Mouse (Mus musculus): ENCODE data around the gene Lgals3bp.

DNA sequence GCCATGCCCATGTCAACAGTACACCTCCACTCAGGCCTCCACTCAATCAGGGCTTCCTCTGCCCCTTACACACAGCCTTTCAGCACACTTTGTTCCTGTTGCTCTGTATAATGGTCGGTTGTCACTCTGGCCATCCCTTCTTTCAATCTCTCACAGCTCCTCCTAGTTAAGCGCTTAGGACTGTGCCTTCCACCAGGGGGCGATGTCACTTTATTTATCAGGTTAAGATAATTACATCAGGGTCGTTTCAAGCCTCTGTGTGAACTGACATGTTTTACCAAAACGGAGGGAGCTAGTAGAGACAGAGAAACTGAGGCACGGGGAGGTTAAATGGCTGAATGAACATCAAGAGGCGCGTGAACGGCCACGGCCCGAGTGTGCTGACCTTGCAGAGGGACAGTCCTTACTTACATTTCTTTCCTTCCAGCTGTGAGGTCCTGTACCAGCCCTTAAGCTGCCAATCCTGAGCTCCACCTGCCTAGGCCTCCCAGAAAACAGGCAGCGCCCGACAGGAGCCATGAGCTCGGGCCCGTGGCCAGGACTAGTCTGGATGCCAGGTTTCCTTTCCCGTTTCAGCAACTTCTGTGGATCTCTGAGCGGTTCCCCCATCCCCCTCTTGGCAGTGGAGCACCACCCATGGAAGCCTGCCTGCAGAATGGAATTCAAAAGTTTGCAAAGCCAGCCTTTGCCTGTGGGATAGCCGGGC is 21.5 kb upstream of the Lgals3bp start:
- TF ChIP-seq CTCF (IDR thresholded peaks at IDR 0.05; ENCODE audit: control insufficient read depth, insufficient read depth, insufficient replicate concordance, low read depth, low read length), result no peak; the same call in 1 of the 2 replicates
- no peak for TF ChIP-seq POLR2A (IDR thresholded peaks at IDR 0.05; ENCODE audit: control insufficient read depth, low read depth, low read length)

Data from testis, adult 2 months (tissue).